Mouse (Mus musculus) forebrain, embryonic 16.5 days (tissue): Measurements from ENCODE around the gene Shank3. TPM values are rescaled to one million over a fixed set of nuclear protein-coding genes. Genes with fewer than 3 reads are reported as not detected.

Source experiments
- ATAC-seq: fragments of 200-750 bp; cut with Nextera tagmentation; 2 replicates; pipeline ENCODE4 v1.8.0; 2017; ENCODE audit warnings: mild to moderate bottlenecking, moderate library complexity
- H3K27ac ChIP-seq: fragments of 300-500 bp; sonication (generic); 2 replicates; pipeline ENCODE4 v1.5.1; 2014; ENCODE audit warnings: low read length, control low read depth
- H3K27me3 ChIP-seq: fragments of 300-500 bp; sonication (generic); replicated peaks from 2 replicates; pipeline ENCODE4 v1.6.1; 2014; ENCODE audit warnings: low read length; ENCODE audit not compliant: control insufficient read depth, insufficient read depth
- H3K36me3 ChIP-seq: fragments of 300-500 bp; sonication (generic); 2 replicates; pipeline ENCODE4 v1.6.1; 2014; ENCODE audit not compliant: control insufficient read depth, insufficient read depth
- H3K4me1 ChIP-seq: fragments of 300-500 bp; sonication (generic); replicated peaks from 2 replicates; pipeline ENCODE4 v1.6.1; 2014; ENCODE audit warnings: low read length; ENCODE audit not compliant: control insufficient read depth, insufficient read depth
- H3K4me2 ChIP-seq: fragments of 300-500 bp; sonication (generic); 2 replicates; pipeline ENCODE4 v1.6.1; 2014; ENCODE audit warnings: mild to moderate bottlenecking, low read length, control low read depth
- H3K4me3 ChIP-seq: fragments of 300-500 bp; sonication (generic); replicated peaks from 2 replicates; pipeline ENCODE4 v1.5.1; 2014; ENCODE audit warnings: mild to moderate bottlenecking, low read length, control low read depth
- H3K9ac ChIP-seq: fragments of 300-500 bp; sonication (generic); replicated peaks from 2 replicates; pipeline ENCODE4 v1.6.1; 2014; ENCODE audit warnings: low read depth, low read length, control low read depth
- H3K9me3 ChIP-seq: fragments of 300-500 bp; sonication (generic); 2 replicates; pipeline ENCODE4 v1.6.1; 2016; ENCODE audit warnings: low read length; ENCODE audit not compliant: control insufficient read depth
- WGBS: fragments of 180-500 bp; shearing (Covaris S2); extraction: QIAGEN DNeasy Blood & Tissue Kit; methylation state at CpG from one replicate; pipeline ENCODE4 v1.1.7; 2014; 5-methylcytosine and 5-hydroxymethylcytosine counted together
- polyA plus RNA-seq: library from polyadenylated mRNA; unstranded; fragments of >200 nt; fragmentation: Nextera tagmentation; extraction: Ambion mirVana; gene quantifications from 2 replicates; pipeline ENCODE4 v1.2.1, GENCODE M21; 2015

Gene Shank3
- polyA plus RNA-seq, 1 experiment from 2014 or later, result 14.1 TPM

- no peak overlapping the region for H3K9ac ChIP-seq
- H3K36me3 ChIP-seq, result no peaks in the 10 kb centered on the region
- H3K9me3 ChIP-seq, result no peaks in the 10 kb centered on the region
- peaks cover 6% of the 10 kb centered on the region for H3K4me1 ChIP-seq
- peaks cover 3% of the 10 kb centered on the region; the same call in 1 of the 2 replicates for H3K27me3 ChIP-seq
- no peak for ATAC-seq
- H3K27ac ChIP-seq, result no peak overlapping the region
- H3K4me2 ChIP-seq, result no peak overlapping the region
- WGBS, result 87% methylated on average over 7 of the region's 7 CpGs
- no peak overlapping the region for H3K4me3 ChIP-seq
Observed at GRCm38 (mm10) chr15:89525896-89526295, 26.5 kb downstream of the Shank3 start.

- no peak for ATAC-seq
- Histone ChIP-seq H3K9me3 (no peaks in the 10 kb centered on the region), H3K36me3 (no peaks in the 10 kb centered on the region), H3K4me1 (peaks cover 7% of the 10 kb centered on the region), H3K4me2 (no peak overlapping the region), H3K4me3 (no peak overlapping the region), H3K27ac (no peak overlapping the region), H3K27me3 (peaks cover 3% of the 10 kb centered on the region; the same call in 1 of the 2 replicates), H3K9ac (no peak overlapping the region)
- WGBS, result 89% methylated on average over 19 of the region's 19 CpGs
Observed at GRCm38 (mm10) chr15:89526776-89527325, 27.4 kb downstream of the Shank3 start.

GRCm38 (mm10) chr15:89527466-89527865, 28.0 kb downstream of the Shank3 start:
- Histone ChIP-seq H3K9ac (no peak overlapping the region), H3K4me2 (no peak overlapping the region), H3K36me3 (no peaks in the 10 kb centered on the region), H3K27ac (no peak overlapping the region), H3K4me3 (no peak overlapping the region), H3K27me3 (peaks cover 3% of the 10 kb centered on the region; the same call in 1 of the 2 replicates), H3K4me1 (peaks cover 13% of the 10 kb centered on the region), H3K9me3 (no peaks in the 10 kb centered on the region)
- WGBS, result 84% methylated on average over 7 of the region's 7 CpGs
- no peak for ATAC-seq

- Histone ChIP-seq H3K9me3 (no peaks in the 10 kb centered on the region), H3K4me3 (no peak overlapping the region), H3K27ac (no peak overlapping the region), H3K4me1 (peaks cover 20% of the 10 kb centered on the region), H3K27me3 (no peaks in the 10 kb centered on the region; the same call in 1 of the 2 replicates), H3K4me2 (no peak overlapping the region), H3K9ac (no peak overlapping the region), H3K36me3 (no peaks in the 10 kb centered on the region)
- ATAC-seq, result no peak
- WGBS, result 89% methylated on average over 18 of the region's 18 CpGs
Observed at GRCm38 (mm10) chr15:89528201-89528850, 28.9 kb downstream of the Shank3 start.

- Histone ChIP-seq H3K4me2 (no peak overlapping the region), H3K9ac (no peak overlapping the region), H3K27ac (no peak overlapping the region), H3K9me3 (no peaks in the 10 kb centered on the region), H3K4me3 (no peak overlapping the region), H3K27me3 (no peaks in the 10 kb centered on the region), H3K36me3 (no peaks in the 10 kb centered on the region), H3K4me1 (peaks cover 24% of the 10 kb centered on the region)
- no peak for ATAC-seq
- 94% methylated on average over 10 of the region's 10 CpGs for WGBS
Observed at GRCm38 (mm10) chr15:89528923-89529322, 29.5 kb downstream of the Shank3 start.

- Histone ChIP-seq H3K9me3 (no peaks in the 10 kb centered on the region), H3K27me3 (no peaks in the 10 kb centered on the region), H3K4me2 (no peak overlapping the region), H3K27ac (no peak overlapping the region), H3K36me3 (no peaks in the 10 kb centered on the region), H3K9ac (no peak overlapping the region), H3K4me1 (peaks cover 27% of the 10 kb centered on the region), H3K4me3 (no peak overlapping the region)
- WGBS, result 5% methylated on average over 4 of the region's 4 CpGs
- no peak for ATAC-seq
Observed at GRCm38 (mm10) chr15:89530336-89530735, 30.9 kb downstream of the Shank3 start.

GRCm38 (mm10) chr15:89531399-89531798, 32.0 kb downstream of the Shank3 start:
- no peak overlapping the region for H3K4me2 ChIP-seq
- peaks cover 27% of the 10 kb centered on the region for H3K4me1 ChIP-seq
- ATAC-seq, result no peak
- no peaks in the 10 kb centered on the region for H3K27me3 ChIP-seq
- no peak overlapping the region for H3K27ac ChIP-seq
- H3K36me3 ChIP-seq, result no peaks in the 10 kb centered on the region
- no peaks in the 10 kb centered on the region for H3K9me3 ChIP-seq
- no peak overlapping the region for H3K9ac ChIP-seq
- 96% methylated on average over 5 of the region's 5 CpGs for WGBS
- H3K4me3 ChIP-seq, result no peak overlapping the region

GRCm38 (mm10) chr15:89532026-89532923, 32.9 kb downstream of the Shank3 start:
- Histone ChIP-seq H3K27me3 (no peaks in the 10 kb centered on the region), H3K4me2 (peak overlapping the region; percentile 72), H3K4me1 (peaks cover 27% of the 10 kb centered on the region), H3K27ac (peak overlapping the region; percentile 78), H3K36me3 (no peaks in the 10 kb centered on the region), H3K4me3 (peak overlapping the region; percentile 50), H3K9ac (peak overlapping the region; percentile 73), H3K9me3 (no peaks in the 10 kb centered on the region)
- peak; percentile 87 for ATAC-seq
- 23% methylated on average over 29 of the region's 29 CpGs for WGBS
